Mouse (Mus musculus) heart, adult 2 months (tissue): Measurements from ENCODE around the gene Spata6. TPM values are rescaled to one million over a fixed set of nuclear protein-coding genes. Genes with fewer than 3 reads are reported as not detected.

Source experiments
- DNase-seq, 2 experiments: peaks; one replicate each; pipeline ENCODE4 v3.0.0; 2021
- H3K27ac ChIP-seq: fragments of 200-600 bp; 2 replicates; pipeline ENCODE4 v1.8.1; 2022
- H3K27me3 ChIP-seq: fragments of 200-500 bp; 2 replicates; pipeline ENCODE4 v1.6.1; 2012; ENCODE audit warnings: mild to moderate bottlenecking, low read length, inconsistent platforms, mixed read lengths; ENCODE audit not compliant: control insufficient read depth, insufficient read depth
- H3K36me3 ChIP-seq: fragments of 200-500 bp; 2 replicates; pipeline ENCODE4 v1.6.1; 2012; ENCODE audit warnings: low read length, inconsistent platforms; ENCODE audit not compliant: control insufficient read depth, insufficient read depth
- H3K4me1 ChIP-seq: fragments of 200-500 bp; 2 replicates; pipeline ENCODE4 v1.6.1; 2011; ENCODE audit warnings: low read length; ENCODE audit not compliant: control insufficient read depth, insufficient read depth
- H3K4me3 ChIP-seq: fragments of 200-600 bp; 2 replicates; pipeline ENCODE4 v1.8.1; 2022
- H3K79me2 ChIP-seq: fragments of 200-500 bp; replicated peaks from 2 replicates; pipeline ENCODE4 v1.6.1; 2012; ENCODE audit warnings: mild to moderate bottlenecking, inconsistent platforms, low read length, moderate library complexity, mixed read lengths; ENCODE audit not compliant: control insufficient read depth, insufficient read depth
- H3K9ac ChIP-seq: fragments of 200-500 bp; 2 replicates; pipeline ENCODE4 v1.6.1; 2012; ENCODE audit warnings: low read depth, mild to moderate bottlenecking, control low read depth, inconsistent platforms, low read length, mixed read lengths
- CTCF ChIP-seq: fragments of 200-600 bp; IDR thresholded peaks from 2 replicates; pipeline ENCODE4 v1.8.1; 2022; ENCODE audit warnings: antibody characterized with exemption, mild to moderate bottlenecking, moderate library complexity
- EP300 ChIP-seq: fragments of 200-500 bp; IDR thresholded peaks from 2 replicates; pipeline ENCODE4 v1.6.1; 2011; ENCODE audit warnings: low read depth, low read length, control low read depth; ENCODE audit not compliant: insufficient read depth
- POLR2A ChIP-seq: fragments of 200-500 bp; IDR thresholded peaks from 2 replicates; pipeline ENCODE4 v1.6.1; 2011; ENCODE audit warnings: mild to moderate bottlenecking, low read depth, low read length, control low read depth; ENCODE audit not compliant: insufficient read depth
- WGBS: fragments of 180-500 bp; shearing (Covaris S2); methylation state at CpG from one replicate; pipeline ENCODE4 v1.1.7; 2018; 5-methylcytosine and 5-hydroxymethylcytosine counted together
- intact Hi-C: fragments of 180-260 bp; cut with DNase I; formaldehyde crosslinking; loops from one replicate; pipeline ENCODE4 v1.15.1; 2025
- long read RNA-seq: library from polyadenylated mRNA; stranded (forward); transcript quantifications from one replicate; pipeline ENCODE4 v2.0.0, GENCODE M21; 2021
- polyA plus RNA-seq: library from polyadenylated mRNA; depleted of rRNA; stranded (reverse); fragments of >200 nt; gene quantifications from 2 replicates; pipeline ENCODE4 v1.2.3, GENCODE M21; 2012; rRNA removed
- total RNA-seq, 2 experiments: library from RNA; stranded (reverse); gene quantifications; 2 replicates each; pipeline ENCODE4 v1.2.3; 2021

Spata6 gene
- total RNA-seq (1 to 10 TPM; 7.3 to 7.6 TPM), polyA plus RNA-seq (5.4 and 6.6 TPM in 2 replicates)
- long read RNA-seq, partial matches to known transcripts = 0 of 10 reads
- long read RNA-seq, other reads (novel, unspliced or antisense) = 6 of 10 reads

DNA sequence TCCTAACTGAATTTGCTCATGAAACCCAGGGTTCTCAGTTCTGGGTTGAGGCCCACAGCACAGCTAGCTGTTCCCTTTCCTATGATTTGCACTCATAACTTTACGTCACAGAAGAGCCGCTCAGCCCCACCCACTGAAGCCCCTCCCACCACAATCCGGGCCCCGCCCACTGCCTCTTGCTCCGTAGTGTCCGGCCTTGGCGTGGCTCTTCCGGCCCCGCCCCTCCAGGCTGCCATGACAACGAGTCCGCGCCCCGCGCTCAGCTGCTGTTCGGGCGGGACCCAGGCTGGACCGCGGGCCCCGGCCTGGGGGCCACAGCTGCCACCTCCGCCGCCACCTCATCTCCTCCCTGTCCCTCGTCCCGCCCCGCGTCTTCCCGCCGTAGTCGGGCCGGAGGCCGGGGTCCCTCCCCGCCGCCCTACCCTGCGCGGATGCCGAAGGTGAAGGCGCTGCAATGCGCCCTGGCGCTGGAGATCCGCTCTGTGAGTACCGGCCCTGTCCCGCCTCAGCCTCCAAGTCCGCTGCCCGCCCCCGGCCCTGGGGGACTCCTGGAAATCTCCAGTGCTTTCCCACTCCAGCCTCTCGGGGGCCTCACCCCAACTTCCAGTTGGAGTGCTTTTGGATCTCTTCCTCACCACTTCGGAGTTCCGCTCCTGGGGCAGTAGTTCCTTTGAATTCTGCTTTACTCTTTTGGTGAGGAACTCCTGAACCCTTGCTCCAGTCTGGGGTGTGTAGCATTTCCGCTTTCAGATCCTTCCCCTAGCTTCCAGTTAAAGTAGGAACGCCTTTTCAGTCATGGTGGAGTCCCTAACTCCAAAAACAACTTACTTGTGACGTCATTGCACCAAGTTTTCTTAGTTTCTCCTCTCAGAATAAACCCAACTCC lies at the start of gene Spata6:
Gene Spata6 (plus strand): TSS at position 209 of the 886 bp plus-strand sequence.
- TF ChIP-seq CTCF (no peak), POLR2A (peak; percentile 22; the same call in 1 of the 2 replicates), EP300 (0 out of 2 replicates have a peak, but pooled peaks have one; percentile 15)
- WGBS = 2% methylated on average over 50 of the region's 50 CpGs
- Histone ChIP-seq H3K4me3 (peak within 1 kb of the TSS; percentile 98), H3K27me3 (no peaks in the 10 kb centered on the region), H3K9ac (peak within 1 kb of the TSS; percentile 98), H3K79me2 (no peaks in the 10 kb centered on the region), H3K36me3 (peaks cover 3% of the 10 kb centered on the region), H3K27ac (peak within 1 kb of the TSS; percentile 92), H3K4me1 (peaks cover 4% of the 10 kb centered on the region)
- intact Hi-C loops = loop anchor here (2.0 kb wide), 1 partner anchor 33 kb away; no protein-coding TSS in a partner anchor
- DNase-seq = peak; percentile 93 to 94

DNA sequence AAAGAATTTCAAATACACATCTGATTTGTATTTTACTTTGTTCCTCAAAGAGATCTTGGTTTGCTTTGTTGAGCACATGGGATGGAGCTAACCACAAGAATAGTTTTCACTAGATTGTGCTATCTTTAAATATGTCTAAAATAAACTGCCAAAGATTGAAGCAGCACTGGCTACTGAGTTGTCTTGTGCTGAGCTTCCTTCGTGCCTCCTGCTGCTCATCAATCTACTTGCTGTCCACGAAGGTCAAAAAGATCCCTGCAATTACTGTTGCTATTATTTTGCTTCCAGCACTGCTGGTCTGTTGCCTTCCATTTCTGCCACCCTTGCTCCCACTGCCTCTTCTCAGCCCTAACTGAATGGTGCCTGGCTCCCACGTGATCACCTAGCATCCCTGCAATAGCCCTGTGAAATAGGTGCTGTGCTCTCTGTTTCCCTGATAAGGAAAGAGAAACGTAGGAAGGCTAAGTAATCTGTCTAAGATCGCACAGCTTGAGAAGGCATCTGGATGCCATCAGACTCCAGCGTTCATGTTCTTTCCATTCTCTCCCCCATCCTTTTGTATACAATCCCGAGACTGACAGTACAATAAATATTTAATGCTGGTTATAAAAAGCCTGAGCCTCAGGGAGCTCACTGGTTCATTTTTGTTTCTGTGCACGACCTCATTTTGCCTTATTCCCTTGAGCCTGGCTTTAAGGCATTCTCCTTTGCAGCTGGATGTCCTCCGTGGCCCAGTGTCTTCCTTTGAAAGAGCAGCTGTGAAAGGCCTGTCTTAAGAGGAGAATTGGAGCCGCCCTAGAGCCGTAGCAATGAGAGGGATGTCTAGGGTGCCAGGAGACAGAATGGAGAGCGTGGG lies 49.0 kb upstream of the Spata6 start:
- TF ChIP-seq CTCF (no peak), POLR2A (no peak), EP300 (no peak)
- no peaks in the 10 kb centered on the region for H3K36me3 ChIP-seq
- DNase-seq = no peak
- no peak overlapping the region for H3K27ac ChIP-seq
- no peak overlapping the region for H3K4me3 ChIP-seq
- no peaks in the 10 kb centered on the region for H3K79me2 ChIP-seq
- H3K9ac ChIP-seq = no peak overlapping the region
- H3K27me3 ChIP-seq = no peaks in the 10 kb centered on the region
- intact Hi-C loops = no loop called here
- 31% methylated on average over 12 of the region's 12 CpGs for WGBS
- no peaks in the 10 kb centered on the region for H3K4me1 ChIP-seq

DNA sequence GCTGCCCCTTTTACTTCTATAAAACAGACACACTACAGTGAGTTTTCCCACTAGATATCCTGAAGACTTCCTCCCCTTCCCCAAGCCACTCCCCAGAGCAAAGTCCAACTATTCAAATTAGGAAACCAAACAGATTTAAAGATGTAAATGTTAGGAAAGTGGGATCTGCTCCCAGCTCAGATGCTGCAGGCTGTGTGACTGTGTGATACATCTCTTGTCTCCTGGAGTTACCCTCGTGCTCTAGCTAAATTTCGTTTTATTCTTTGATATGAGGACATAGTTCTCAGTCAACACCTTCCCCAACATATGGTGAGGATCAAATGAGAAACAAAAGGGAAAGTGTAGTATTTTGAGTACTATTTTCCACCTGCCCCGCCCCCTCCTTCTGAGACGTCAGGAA lies 48.3 kb upstream of the Spata6 start:
- H3K36me3 ChIP-seq = no peaks in the 10 kb centered on the region
- TF ChIP-seq POLR2A = no peak
- no peak for TF ChIP-seq EP300
- TF ChIP-seq CTCF = no peak
- no peak overlapping the region for H3K27ac ChIP-seq
- H3K27me3 ChIP-seq = no peaks in the 10 kb centered on the region
- no peak overlapping the region for H3K4me3 ChIP-seq
- intact Hi-C loops = no loop called here
- no peaks in the 10 kb centered on the region for H3K79me2 ChIP-seq
- DNase-seq = no peak
- H3K9ac ChIP-seq = no peak overlapping the region
- no peaks in the 10 kb centered on the region for H3K4me1 ChIP-seq
- 51% methylated on average over 4 of the region's 4 CpGs for WGBS

DNA sequence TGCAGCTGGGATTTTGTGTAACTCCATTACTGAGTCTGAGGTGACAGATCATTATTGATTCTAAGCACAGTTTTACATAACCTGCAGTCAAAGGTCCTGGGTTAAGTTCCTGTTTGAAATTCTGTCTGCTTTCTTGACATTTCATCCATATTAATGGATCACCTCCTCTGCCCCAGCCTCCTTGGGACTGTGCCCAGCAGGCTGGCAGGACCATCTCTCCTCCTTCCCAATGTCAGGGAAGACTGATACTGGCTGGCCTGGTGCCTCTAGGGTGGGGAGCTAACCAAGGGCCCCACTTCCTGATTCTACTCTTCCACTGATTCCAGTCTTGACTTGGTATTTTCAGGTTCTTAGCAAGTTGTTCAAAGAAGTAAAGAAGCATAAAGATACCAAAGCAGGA lies 45.9 kb upstream of the Spata6 start:
- H3K9ac ChIP-seq = no peak overlapping the region

DNA sequence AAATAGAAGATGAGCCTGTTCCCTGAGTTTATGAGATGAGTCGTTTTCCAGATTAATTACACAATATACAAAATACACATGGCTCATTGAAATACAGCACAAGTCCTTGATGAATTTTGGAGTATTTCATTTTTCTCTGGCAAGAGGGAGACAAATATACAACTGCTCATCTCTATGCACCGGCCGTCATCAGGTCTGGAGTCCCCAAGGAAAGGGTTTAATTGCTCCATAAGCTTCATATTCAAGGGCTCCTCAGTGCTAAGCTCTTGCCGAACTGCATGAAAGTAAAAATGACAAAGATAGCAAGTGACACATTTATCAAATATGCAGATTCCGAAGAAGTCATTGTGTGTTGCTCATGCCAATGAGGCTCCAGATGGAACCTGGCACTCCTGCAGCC lies 37.9 kb upstream of the Spata6 start:
- no peak overlapping the region for H3K9ac ChIP-seq
- H3K36me3 ChIP-seq = no peaks in the 10 kb centered on the region
- no peak overlapping the region for H3K27ac ChIP-seq
- intact Hi-C loops = no loop called here
- DNase-seq = no peak
- 68% methylated on average over 5 of the region's 5 CpGs for WGBS
- no peaks in the 10 kb centered on the region for H3K79me2 ChIP-seq
- peaks cover 1% of the 10 kb centered on the region; the same call in 1 of the 2 replicates for H3K4me1 ChIP-seq
- no peaks in the 10 kb centered on the region for H3K27me3 ChIP-seq
- TF ChIP-seq EP300 (no peak), CTCF (no peak), POLR2A (no peak)
- no peak overlapping the region for H3K4me3 ChIP-seq

More for the DNA sequence above, 45.9 kb upstream of the Spata6 start:
- TF ChIP-seq POLR2A (no peak), CTCF (no peak), EP300 (no peak)
- intact Hi-C loops = no loop called here
- no peak overlapping the region for H3K27ac ChIP-seq
- no peak for DNase-seq
- H3K4me3 ChIP-seq = no peak overlapping the region
- no peaks in the 10 kb centered on the region for H3K27me3 ChIP-seq
- no peaks in the 10 kb centered on the region for H3K79me2 ChIP-seq
- H3K4me1 ChIP-seq = no peaks in the 10 kb centered on the region
- H3K36me3 ChIP-seq = no peaks in the 10 kb centered on the region
